Mouse (Mus musculus) hindbrain, embryonic 11.5 days (tissue): ENCODE measurements around the gene Kcnq1. TPM values are rescaled to one million over a fixed set of nuclear protein-coding genes. Genes with fewer than 3 reads are reported as not detected.

Source experiments
- ATAC-seq: fragments of 200-750 bp; cut with Nextera tagmentation; 2 replicates; pipeline ENCODE4 v1.8.0; 2017; ENCODE audit warnings: mild to moderate bottlenecking, moderate TSS enrichment, moderate library complexity; ENCODE audit not compliant: low FRiP score
- DNase-seq: peaks from one replicate; pipeline ENCODE4 v3.0.0-alpha.2; 2015; ENCODE audit warnings: low spot score
- H3K27ac ChIP-seq: fragments of 300-500 bp; sonication (generic); 2 replicates; pipeline ENCODE4 v1.5.1; 2014; ENCODE audit warnings: mild to moderate bottlenecking, low read depth, low read length
- H3K27me3 ChIP-seq: fragments of 300-500 bp; sonication (generic); 2 replicates; pipeline ENCODE4 v1.6.1; 2014; ENCODE audit warnings: mild to moderate bottlenecking, low read length, moderate library complexity, mixed read lengths; ENCODE audit not compliant: control insufficient read depth, insufficient read depth
- H3K36me3 ChIP-seq: fragments of 300-500 bp; sonication (generic); 2 replicates; pipeline ENCODE4 v1.6.1; 2014; ENCODE audit warnings: mild to moderate bottlenecking, low read length, moderate library complexity, mixed read lengths; ENCODE audit not compliant: control insufficient read depth, insufficient read depth
- H3K4me1 ChIP-seq: fragments of 300-500 bp; sonication (generic); replicated peaks from 2 replicates; pipeline ENCODE4 v1.6.1; 2014; ENCODE audit warnings: low read length, mixed read lengths; ENCODE audit not compliant: control insufficient read depth, insufficient read depth
- H3K4me2 ChIP-seq: fragments of 300-500 bp; sonication (generic); replicated peaks from 2 replicates; pipeline ENCODE4 v1.6.1; 2014; ENCODE audit warnings: mild to moderate bottlenecking, low read depth, low read length
- H3K4me3 ChIP-seq: fragments of 300-500 bp; sonication (generic); 2 replicates; pipeline ENCODE4 v1.5.1; 2014; ENCODE audit warnings: low read depth, low read length
- H3K9ac ChIP-seq: fragments of 300-500 bp; sonication (generic); 2 replicates; pipeline ENCODE4 v1.6.1; 2014; ENCODE audit warnings: low read depth, low read length
- H3K9me3 ChIP-seq: fragments of 300-500 bp; sonication (generic); 2 replicates; pipeline ENCODE4 v1.6.1; 2016; ENCODE audit warnings: low read length; ENCODE audit not compliant: control insufficient read depth
- WGBS: fragments of 180-500 bp; shearing (Covaris S2); extraction: QIAGEN DNeasy Blood & Tissue Kit; methylation state at CpG from one replicate; pipeline ENCODE4 v1.1.7; 2014; 5-methylcytosine and 5-hydroxymethylcytosine counted together
- polyA plus RNA-seq: library from polyadenylated mRNA; unstranded; fragments of >200 nt; fragmentation: Nextera tagmentation; extraction: Ambion mirVana; gene quantifications from 2 replicates; pipeline ENCODE4 v1.2.1, GENCODE M21; 2014

Gene Kcnq1
- polyA plus RNA-seq, 1 experiment from 2014 or later = 1.7 TPM

GRCm38 (mm10) chr7:143188589-143188988 is 82.4 kb downstream of the Kcnq1 start:
- Histone ChIP-seq H3K4me3 (no peak overlapping the region), H3K9ac (no peak overlapping the region), H3K27me3 (no peaks in the 10 kb centered on the region; the same call in 1 of the 2 replicates), H3K4me2 (no peak overlapping the region), H3K36me3 (no peaks in the 10 kb centered on the region), H3K27ac (no peak overlapping the region), H3K4me1 (no peaks in the 10 kb centered on the region), H3K9me3 (no peaks in the 10 kb centered on the region)
- no peak for ATAC-seq
- 90% methylated on average over 2 of the region's 2 CpGs for WGBS
- DNase-seq = no peak

- H3K36me3 ChIP-seq = no peaks in the 10 kb centered on the region
- no peak for ATAC-seq
- no peak overlapping the region for H3K4me2 ChIP-seq
- H3K4me1 ChIP-seq = no peaks in the 10 kb centered on the region
- DNase-seq = no peak
- no peaks in the 10 kb centered on the region for H3K9me3 ChIP-seq
- H3K27ac ChIP-seq = no peak overlapping the region
- 90% methylated on average over 3 of the region's 3 CpGs for WGBS
- H3K4me3 ChIP-seq = no peak overlapping the region
- H3K27me3 ChIP-seq = no peaks in the 10 kb centered on the region; the same call in 1 of the 2 replicates
- H3K9ac ChIP-seq = no peak overlapping the region
These were observed 84.0 kb downstream of the Kcnq1 start for GRCm38 (mm10) chr7:143189965-143190722.

DNA sequence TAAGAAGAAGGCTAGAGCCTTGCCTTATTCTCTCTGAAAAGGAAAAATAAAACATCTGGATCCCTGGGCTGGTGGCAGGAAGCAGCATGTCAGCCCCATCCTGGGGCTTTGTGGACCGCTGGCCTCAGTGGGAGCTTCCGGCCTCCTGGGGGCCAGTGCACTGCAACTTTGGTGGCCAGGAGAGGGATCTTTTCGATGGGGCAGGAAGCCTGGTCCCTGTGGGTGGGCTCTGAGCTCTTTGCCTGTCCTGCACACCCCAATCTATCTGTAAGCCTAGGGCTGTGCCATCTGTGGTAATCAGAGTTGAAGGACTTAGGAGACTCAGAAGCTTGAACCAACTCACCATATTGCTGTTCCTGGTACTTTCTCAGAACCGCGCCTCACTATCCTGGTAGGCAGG is 84.7 kb downstream of the Kcnq1 start:
- DNase-seq (no peak), ATAC-seq (no peak)
- no peak overlapping the region for H3K27ac ChIP-seq
- H3K36me3 ChIP-seq = no peaks in the 10 kb centered on the region
- no peak overlapping the region for H3K4me3 ChIP-seq
- no peak overlapping the region for H3K9ac ChIP-seq
- H3K4me2 ChIP-seq = no peak overlapping the region
- H3K27me3 ChIP-seq = no peaks in the 10 kb centered on the region; the same call in 1 of the 2 replicates
- WGBS = 80% methylated on average over 5 of the region's 5 CpGs
- no peaks in the 10 kb centered on the region for H3K4me1 ChIP-seq
- H3K9me3 ChIP-seq = no peaks in the 10 kb centered on the region

- no peaks in the 10 kb centered on the region for H3K36me3 ChIP-seq
- DNase-seq = no peak
These were observed 86.2 kb downstream of the Kcnq1 start for GRCm38 (mm10) chr7:143192392-143192791.

DNA sequence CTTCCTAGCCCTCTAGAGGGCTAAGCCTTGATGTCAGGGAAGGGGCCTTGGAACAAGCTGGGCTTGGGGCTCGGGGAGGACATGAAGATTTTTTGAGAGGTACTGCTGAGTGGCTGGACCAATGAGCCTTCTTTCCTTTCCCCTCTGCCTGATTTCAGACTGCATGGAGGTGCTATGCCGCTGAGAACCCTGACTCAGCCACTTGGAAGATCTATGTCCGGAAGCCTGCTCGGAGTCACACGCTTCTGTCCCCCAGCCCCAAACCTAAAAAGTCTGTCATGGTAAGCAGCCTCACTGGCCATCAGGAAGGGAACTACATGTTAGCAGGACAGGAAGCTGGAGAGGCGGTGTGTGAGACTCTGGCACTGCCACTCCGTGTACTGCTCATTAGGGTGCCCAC is 87.9 kb downstream of the Kcnq1 start:
- ATAC-seq (no peak), DNase-seq (no peak)
- Histone ChIP-seq H3K4me3 (no peak overlapping the region), H3K9me3 (no peaks in the 10 kb centered on the region; the same call in 1 of the 2 replicates), H3K4me1 (peaks cover 6% of the 10 kb centered on the region; the same call in 1 of the 2 replicates), H3K4me2 (no peak overlapping the region), H3K27me3 (no peaks in the 10 kb centered on the region), H3K9ac (no peak overlapping the region), H3K36me3 (no peaks in the 10 kb centered on the region), H3K27ac (no peak overlapping the region)
- WGBS = 91% methylated on average over 7 of the region's 7 CpGs

More at GRCm38 (mm10) chr7:143192392-143192791, 86.2 kb downstream of the Kcnq1 start:
- H3K9me3 ChIP-seq = no peaks in the 10 kb centered on the region; the same call in 1 of the 2 replicates
- no peaks in the 10 kb centered on the region for H3K4me1 ChIP-seq
- no peaks in the 10 kb centered on the region for H3K27me3 ChIP-seq
- no peak overlapping the region for H3K27ac ChIP-seq
- WGBS = 92% methylated on average over 7 of the region's 7 CpGs
- H3K9ac ChIP-seq = no peak overlapping the region
- no peak for ATAC-seq
- H3K4me2 ChIP-seq = no peak overlapping the region
- no peak overlapping the region for H3K4me3 ChIP-seq

- DNase-seq = peak; percentile 40
- no peak overlapping the region for H3K27ac ChIP-seq
- H3K4me2 ChIP-seq = peak overlapping the region; percentile 22; the same call in 1 of the 2 replicates
- peak; percentile 89 for ATAC-seq
- no peaks in the 10 kb centered on the region for H3K27me3 ChIP-seq
- H3K36me3 ChIP-seq = no peaks in the 10 kb centered on the region
- 52% methylated on average over 15 of the region's 15 CpGs for WGBS
- no peaks in the 10 kb centered on the region; the same call in 1 of the 2 replicates for H3K9me3 ChIP-seq
- no peak overlapping the region for H3K9ac ChIP-seq
- peaks cover 6% of the 10 kb centered on the region; the same call in 1 of the 2 replicates for H3K4me1 ChIP-seq
- H3K4me3 ChIP-seq = no peak overlapping the region
These were observed 91.8 kb downstream of the Kcnq1 start for GRCm38 (mm10) chr7:143197951-143198440.

GRCm38 (mm10) chr7:143198443-143198842 is 92.3 kb downstream of the Kcnq1 start:
- WGBS = 51% methylated on average over 7 of the region's 7 CpGs
- no peak for DNase-seq
- peaks cover 6% of the 10 kb centered on the region; the same call in 1 of the 2 replicates for H3K4me1 ChIP-seq
- 0 out of 2 replicates have a peak, but pooled peaks have one; percentile 15 for ATAC-seq
- H3K27me3 ChIP-seq = no peaks in the 10 kb centered on the region
- no peak overlapping the region for H3K27ac ChIP-seq
- H3K9me3 ChIP-seq = no peaks in the 10 kb centered on the region; the same call in 1 of the 2 replicates
- no peaks in the 10 kb centered on the region for H3K36me3 ChIP-seq
- 0 out of 2 replicates have a peak overlapping the region, but pooled peaks have one; percentile 22 for H3K4me2 ChIP-seq
- no peak overlapping the region for H3K9ac ChIP-seq
- no peak overlapping the region for H3K4me3 ChIP-seq

DNA sequence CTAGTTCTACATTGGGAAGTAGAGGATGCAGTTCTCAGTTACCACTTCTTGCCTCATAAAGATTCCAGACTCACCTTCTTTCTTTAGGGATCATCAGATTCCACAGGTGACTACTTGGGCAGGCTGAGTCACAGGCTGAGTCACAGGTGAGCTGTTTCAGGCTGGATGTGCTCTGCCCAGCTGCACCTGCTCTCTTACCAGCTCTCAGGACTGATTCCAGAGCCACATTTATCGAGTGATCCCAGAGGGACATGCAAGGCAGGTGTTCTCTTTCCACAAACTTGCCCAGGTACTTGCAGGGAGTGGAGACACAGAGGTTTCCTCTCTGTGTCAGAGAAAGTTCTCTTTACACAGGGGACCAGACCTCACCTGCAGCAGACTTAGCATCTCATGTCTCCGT is 95.1 kb downstream of the Kcnq1 start:
- no peak overlapping the region for H3K4me3 ChIP-seq
- 87% methylated on average over 2 of the region's 2 CpGs for WGBS
- no peak overlapping the region for H3K27ac ChIP-seq

More for the DNA sequence above, 95.1 kb downstream of the Kcnq1 start:
- H3K27me3 ChIP-seq = no peaks in the 10 kb centered on the region
- no peak for DNase-seq
- peaks cover 6% of the 10 kb centered on the region; the same call in 1 of the 2 replicates for H3K4me1 ChIP-seq
- H3K4me2 ChIP-seq = no peak overlapping the region
- H3K36me3 ChIP-seq = no peaks in the 10 kb centered on the region
- no peak overlapping the region for H3K9ac ChIP-seq
- H3K9me3 ChIP-seq = no peaks in the 10 kb centered on the region; the same call in 1 of the 2 replicates
- no peak for ATAC-seq
